Mouse (Mus musculus) 3134 (cell line): Measurements from ENCODE around the gene Klhl30.

Experiments used
- DNase-seq: peaks from one replicate; pipeline ENCODE4 v3.0.0-alpha.2; 2011; ENCODE audit warnings: low spot score; ENCODE audit not compliant: insufficient read length; ENCODE audit errors: extremely low read depth

The Klhl30 gene

GRCm38 (mm10) chr1:91350841-91351240 is at the start of gene Klhl30:
Klhl30 (plus strand) TSS chr1:91351016.
- DNase-seq: peak; percentile 61

DNA sequence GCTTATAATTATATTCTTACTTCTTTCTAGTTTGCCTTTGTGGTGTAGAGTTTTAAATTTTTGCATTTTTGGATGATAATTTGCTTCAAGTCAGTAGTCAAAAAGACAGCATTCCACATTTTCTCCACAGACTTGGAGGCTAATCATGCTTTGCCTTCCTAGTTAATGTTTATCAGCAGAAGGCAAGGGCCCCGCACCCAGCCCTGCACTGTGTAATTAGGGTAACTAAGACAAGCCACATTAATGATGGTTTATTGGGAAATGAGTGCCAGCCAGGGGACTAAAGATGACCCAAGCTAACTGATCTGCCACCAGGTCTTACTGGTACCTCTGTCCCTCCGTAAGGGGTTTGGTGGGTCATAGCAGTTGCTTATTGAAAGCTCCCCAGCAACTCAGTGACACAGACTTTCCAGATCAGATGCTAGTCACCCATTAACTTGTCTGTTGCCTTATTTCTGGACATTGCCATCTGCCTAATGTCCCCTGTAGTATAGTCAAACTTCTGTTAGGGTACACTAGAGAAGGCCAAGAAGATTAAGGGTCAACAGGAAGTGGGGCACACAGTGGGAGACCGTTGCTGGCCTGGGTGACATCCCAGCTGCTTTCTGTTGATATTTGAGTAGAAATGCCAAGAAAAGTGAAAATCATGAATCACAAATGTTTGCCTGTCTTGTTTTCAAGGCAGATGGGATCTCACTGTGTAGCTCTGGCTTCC is 49.5 kb upstream of the Klhl30 start:
- no peak for DNase-seq

GRCm38 (mm10) chr1:91302021-91302420 is 48.8 kb upstream of the Klhl30 start:
- DNase-seq: no peak

DNA sequence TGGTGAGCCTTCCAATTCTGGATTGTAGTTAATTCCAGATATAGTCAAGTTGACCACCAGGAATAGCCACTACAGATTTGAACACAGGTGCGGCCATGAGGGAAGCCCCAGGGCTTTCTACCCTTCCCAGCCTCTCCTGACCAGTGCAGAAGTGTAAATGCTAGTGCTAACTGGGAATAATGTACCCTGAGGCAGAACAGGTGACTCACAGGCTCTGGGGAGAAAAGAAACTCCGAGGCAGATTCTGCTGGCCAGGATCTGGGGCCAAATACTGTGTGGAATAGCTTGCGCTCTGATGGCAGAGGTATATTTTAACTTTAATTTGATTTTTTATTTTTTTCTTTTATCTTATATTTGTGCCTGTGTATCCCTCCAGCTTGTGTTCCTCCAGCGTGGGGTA is 46.2 kb upstream of the Klhl30 start:
- DNase-seq: no peak

- DNase-seq: no peak
Observed at GRCm38 (mm10) chr1:91309366-91310085, 41.3 kb upstream of the Klhl30 start.

DNA sequence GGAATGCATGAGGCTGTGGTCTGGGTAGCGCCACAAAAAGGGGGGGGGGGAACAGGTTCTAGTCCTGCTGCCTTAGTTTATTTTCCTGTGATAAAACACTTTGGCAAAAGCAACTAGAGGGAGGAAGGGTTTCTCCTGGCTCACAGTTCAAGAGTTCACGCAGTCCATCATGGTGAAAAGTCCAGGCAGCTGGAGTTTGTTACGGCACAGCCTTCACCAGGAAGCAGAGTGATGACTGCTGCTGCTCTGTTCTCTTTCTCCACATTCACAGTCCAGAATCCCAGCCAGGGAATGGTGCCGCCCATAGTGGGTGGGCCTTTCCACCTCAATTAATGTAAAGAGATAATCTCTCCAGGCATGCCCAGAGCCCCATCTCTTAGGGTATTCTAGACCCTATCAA is 38.5 kb upstream of the Klhl30 start:
- no peak for DNase-seq

- DNase-seq: no peak
Observed at GRCm38 (mm10) chr1:91313251-91313650, 37.6 kb upstream of the Klhl30 start.

GRCm38 (mm10) chr1:91317656-91318055 is 33.2 kb upstream of the Klhl30 start:
- no peak for DNase-seq

DNA sequence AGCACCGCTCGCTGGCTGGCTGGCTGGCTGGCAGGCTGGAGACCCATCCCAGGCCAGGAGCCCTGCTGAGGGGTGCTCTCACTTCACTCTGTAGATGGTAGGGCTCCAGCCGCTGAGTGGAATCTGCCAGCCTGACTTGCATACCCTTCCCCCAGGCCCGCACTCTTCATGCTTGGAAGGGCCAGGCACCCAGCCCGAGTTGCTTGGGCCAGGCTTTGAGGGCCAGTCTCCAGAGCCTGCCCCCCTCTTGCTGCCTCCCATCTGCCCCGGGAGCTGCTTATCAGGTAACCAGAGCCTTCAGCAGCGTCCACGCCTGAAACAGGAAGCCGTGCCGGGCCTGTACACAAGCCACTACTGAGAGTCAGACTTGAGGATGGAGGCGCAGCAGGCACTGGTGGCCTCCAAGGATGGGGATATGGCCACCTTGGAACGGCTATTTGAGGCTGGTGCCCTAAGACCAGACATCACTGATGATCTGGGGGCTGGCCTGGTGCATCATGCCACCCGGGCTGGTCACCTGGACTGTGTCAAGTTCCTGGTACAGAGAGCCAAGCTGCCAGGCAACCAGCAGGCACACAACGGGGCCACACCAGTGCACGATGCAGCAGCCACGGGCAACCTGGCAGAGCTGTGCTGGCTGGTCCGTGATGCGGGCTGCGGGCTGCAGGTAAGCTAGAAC is 28.9 kb upstream of the Klhl30 start, which contains the start of gene Espnl:
Gene Espnl, plus strand, starts transcription at position 316 of the 679 bp plus-strand sequence.
- DNase-seq: no peak

DNA sequence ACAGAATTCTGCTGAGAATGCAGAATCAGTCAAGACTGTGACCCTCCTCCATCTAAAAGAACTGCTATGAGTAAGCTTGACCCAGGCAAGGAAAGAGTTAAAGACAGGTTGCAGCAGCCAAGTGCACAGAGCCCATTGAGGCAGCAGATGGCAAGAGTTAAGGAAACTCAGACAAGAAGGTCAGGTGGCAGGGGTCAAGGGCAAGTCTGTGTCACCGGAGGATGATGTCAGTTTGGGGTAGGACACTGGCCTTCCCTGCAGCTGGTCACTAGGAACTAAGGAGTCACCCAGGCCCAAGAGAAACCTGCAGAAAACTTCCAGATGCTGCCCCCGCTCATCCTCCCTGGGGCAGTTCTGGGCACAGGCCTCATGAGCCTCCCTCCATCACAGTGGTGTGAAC is 26.2 kb upstream of the Klhl30 start:
- peak; percentile 55 for DNase-seq

DNA sequence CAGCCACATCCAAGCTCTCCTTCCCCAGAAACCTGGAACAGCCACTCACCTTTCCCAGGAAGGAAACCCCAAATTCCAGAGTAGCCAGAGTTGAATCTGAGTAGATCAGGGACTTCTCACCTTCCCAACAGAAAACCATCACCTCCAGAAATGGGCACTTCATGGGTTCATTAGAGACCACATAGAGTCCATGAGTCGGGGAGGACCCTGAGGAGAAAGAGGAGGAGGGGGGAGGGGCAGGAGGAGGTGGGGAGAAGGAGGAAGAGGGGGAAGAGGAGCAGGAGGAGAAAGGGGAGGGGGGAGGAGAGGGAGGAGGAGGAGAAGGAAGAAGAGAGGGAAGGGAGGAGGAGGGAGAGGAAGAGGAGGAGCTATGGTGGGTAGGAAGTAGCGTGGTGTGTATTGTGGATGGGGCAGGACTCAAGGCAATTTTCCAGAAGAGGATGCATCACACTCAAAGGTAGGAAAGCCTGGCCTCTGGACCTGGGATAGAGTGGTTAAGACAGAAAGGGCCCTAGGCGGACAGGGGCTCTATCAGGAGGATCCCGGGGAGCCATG is 25.3 kb upstream of the Klhl30 start:
- DNase-seq: peak; percentile 61

GRCm38 (mm10) chr1:91332102-91332501 is 18.7 kb upstream of the Klhl30 start:
- no peak for DNase-seq

- no peak for DNase-seq
Observed at GRCm38 (mm10) chr1:91333582-91333981, 17.2 kb upstream of the Klhl30 start.

GRCm38 (mm10) chr1:91337355-91337754 is 13.5 kb upstream of the Klhl30 start:
- DNase-seq: no peak

GRCm38 (mm10) chr1:91344001-91344400 is 6.8 kb upstream of the Klhl30 start:
- no peak for DNase-seq

DNA sequence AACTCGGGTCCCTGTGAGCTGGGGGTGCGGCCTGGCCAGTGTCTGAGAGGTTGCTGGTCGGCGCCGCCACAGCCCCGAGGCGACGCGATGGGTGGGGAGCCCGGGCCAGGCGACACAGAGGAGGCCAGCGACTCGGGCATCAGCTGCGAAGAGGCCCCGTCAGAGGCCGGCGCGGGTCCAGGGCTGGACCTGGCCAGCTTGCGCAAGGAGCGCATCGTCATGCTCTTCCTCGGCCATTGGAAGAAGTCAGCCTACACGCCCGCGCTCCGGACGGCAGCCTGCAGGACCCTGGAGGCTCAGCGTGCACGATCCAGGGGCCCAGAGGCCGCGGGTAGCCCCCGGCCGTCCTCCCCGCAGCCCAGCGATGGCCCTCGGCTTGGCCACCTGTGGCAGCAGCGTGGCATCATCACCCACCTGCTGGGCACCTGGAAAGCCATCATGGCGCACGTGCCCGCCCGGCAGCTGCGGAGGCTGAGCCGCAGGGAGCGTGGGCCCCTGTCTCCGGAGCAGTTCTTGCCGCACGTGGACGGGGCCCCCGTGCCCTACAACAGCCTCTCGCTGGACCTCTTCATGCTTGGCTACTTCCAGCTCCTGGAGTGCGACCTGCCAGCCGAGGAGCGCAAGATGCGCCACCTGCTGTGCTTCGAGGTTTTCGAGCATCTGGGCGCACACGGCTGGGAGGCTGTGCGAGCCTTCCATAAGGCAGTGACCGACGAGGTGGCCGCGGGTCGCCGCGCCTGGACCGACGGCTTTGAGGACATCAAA is 5.7 kb upstream of the Klhl30 start:
- DNase-seq: no peak

GRCm38 (mm10) chr1:91346892-91347291 is 3.9 kb upstream of the Klhl30 start:
- DNase-seq: peak; percentile 54

DNA sequence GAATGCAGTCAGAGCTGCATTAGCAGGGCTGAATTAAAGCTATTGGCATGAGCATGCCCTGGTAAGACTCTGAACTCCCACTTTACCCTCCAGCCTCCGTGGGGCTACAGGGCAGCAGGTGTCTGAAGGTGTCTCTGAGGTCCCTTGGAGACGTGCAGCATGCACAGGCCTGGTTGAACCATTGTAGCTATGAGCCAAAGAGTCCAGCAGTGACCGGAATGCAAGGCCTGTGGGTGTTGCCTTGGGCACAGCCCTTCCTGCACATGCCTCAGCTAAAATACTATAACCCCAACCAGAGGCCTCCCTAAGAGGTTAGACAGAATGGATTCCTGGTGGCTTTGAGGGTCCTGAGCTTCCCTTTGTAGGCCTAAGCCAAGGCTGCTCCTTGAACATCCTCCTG is 433 bp downstream of the Klhl30 start:
- DNase-seq: peak; percentile 65

DNA sequence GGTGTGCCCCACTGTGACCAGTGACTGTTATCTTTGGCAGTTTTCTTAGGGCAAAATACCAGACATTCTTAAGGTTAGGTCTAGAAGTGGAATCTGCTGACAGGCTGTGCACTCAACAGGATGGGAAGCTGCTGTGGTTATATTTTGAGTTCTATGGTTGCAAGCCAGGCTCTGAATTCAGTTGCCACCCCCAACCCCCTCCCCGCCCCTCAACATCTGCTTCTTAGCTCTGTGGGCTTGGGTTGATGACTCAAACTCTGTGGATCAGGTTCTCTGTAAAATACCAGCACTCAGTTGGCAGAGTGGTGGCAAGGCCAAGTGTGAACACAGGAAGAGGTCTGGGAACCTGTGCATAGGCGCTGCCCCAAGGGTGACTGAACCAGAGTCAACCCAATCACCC is 1.5 kb downstream of the Klhl30 start:
- DNase-seq: peak; percentile 93

DNA sequence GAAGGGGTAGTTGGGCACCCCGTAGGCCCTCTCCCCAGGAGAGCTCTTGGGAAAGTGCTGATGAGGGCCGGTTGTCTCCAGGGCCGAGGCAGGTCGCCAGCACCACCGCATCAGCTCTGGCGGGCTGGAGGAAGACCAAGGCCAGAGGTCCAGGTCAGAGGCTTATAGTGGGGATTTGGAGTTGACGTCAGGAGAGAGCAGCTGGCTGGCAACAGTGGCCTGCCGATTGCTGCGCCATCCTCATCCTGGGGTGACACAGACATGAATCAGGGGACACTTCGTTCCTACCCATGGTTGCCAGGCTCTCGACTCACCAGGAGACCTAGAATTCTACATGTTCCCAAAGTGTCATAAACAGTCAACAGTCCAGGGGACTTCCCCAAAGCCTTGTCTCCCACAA is 5.3 kb downstream of the Klhl30 start:
- DNase-seq: no peak

DNA sequence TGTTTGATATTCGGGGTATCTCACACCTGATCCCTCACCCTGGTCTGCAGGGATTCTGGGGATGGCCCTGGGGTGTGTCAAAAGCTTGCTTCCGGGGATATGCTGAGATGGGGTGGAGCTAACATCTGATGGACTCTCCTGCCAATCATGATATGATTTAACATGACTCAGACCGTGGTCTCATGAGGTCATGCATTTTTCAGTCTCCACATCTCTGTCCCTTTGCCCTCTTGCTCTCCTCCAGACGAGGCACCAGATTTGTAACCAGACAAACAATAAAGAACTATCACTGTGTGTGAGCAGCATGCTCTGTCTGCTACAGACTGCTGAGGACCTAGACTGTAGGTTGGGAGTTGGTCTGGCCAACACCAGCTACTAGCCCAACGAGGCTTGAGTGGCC is 11.3 kb downstream of the Klhl30 start:
- peak; percentile 55 for DNase-seq
